8 mouse cellular contexts compared by ENCODE assay signal in the genomic region with DNA sequence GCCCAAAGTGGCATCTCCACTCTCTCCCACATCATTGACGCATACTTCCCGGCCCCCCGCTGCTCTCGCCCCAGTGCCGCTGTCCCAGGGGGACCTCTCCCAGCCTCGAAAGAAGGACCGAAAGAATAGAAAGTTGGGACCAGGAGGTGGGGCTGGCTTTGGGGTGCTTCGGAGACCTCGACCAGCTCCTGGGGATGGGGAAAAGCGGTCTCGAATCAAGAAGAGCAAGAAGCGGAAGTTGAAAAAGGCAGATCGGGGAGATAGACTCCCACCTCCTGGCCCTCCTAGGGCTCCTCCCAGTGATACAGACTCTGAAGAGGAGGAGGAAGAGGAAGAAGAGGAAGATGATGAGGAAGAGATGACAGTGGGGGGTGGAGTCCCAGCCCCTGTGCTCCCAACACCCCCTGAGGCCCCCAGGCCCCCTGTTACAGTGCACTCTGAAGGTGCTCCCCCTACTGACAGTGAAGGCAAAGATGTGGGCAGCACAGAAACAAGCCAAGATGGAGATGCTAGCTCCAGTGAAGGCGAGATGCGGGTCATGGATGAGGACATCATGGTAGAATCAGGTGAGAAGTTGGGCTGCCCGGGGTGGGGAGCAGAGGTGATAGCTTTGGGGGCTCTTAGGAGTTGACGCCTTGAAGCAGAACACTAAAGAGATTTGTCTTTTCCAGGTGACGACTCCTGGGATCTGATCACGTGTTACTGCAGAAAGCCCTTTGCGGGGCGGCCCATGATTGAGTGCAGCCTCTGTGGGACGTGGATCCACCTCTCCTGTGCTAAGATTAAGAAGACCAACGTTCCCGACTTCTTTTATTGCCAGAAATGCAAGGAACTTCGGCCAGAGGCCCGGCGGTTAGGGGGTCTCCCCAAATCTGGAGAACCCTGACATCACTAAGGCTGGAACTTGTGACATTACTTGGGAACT. TPM values are rescaled to one million over a fixed set of nuclear protein-coding genes. Genes with fewer than 3 reads are reported as not detected.
DNase-seq lines count a peak whose midpoint lies in the region; ATAC-seq lines count a peak whose summit lies in the region.

No protein-coding gene starts in this region.

- no peak overlapping the region for H3K4me2 ChIP-seq in embryonic facial prominence, embryonic 13.5 days
- no peak overlapping the region for H3K4me2 ChIP-seq in liver, embryonic 16.5 days (ENCODE audit: low read depth, low read length)

- no peaks in the 10 kb centered on the region for H3K27me3 ChIP-seq in embryonic facial prominence, embryonic 13.5 days
- no peaks in the 10 kb centered on the region for H3K27me3 ChIP-seq in liver, embryonic 16.5 days (ENCODE audit: control insufficient read depth, insufficient read depth, low read depth, low read length)

- no peak overlapping the region; the same call in 1 of the 2 replicates for H3K27ac ChIP-seq in embryonic facial prominence, embryonic 13.5 days
- peak overlapping the region; percentile 3; the same call in 1 of the 2 replicates for H3K27ac ChIP-seq in liver, embryonic 16.5 days (ENCODE audit: low read length)

- peaks cover 33% of the 10 kb centered on the region for H3K36me3 ChIP-seq in embryonic facial prominence, embryonic 13.5 days
- peaks cover 29% of the 10 kb centered on the region for H3K36me3 ChIP-seq in liver, embryonic 16.5 days (ENCODE audit: control insufficient read depth, insufficient read depth)

- 93% methylated on average over 27 of the region's 27 CpGs for WGBS in embryonic facial prominence, embryonic 13.5 days
- WGBS in liver, embryonic 16.5 days (ENCODE audit: insufficient replicate concordance) = 78% methylated on average over 27 of the region's 27 CpGs

- no peak for ATAC-seq in embryonic facial prominence, embryonic 13.5 days (ENCODE audit: insufficient number of reproducible peaks, insufficient read depth, low FRiP score, low TSS enrichment, low read depth)
- no peak for ATAC-seq in liver, embryonic 16.5 days (ENCODE audit: low read depth)

- H3K4me3 ChIP-seq in embryonic facial prominence, embryonic 13.5 days = no peak overlapping the region
- H3K4me3 ChIP-seq in liver, embryonic 16.5 days (ENCODE audit: low read depth, low read length) = no peak overlapping the region

- H3K4me1 ChIP-seq in embryonic facial prominence, embryonic 13.5 days = peaks cover 56% of the 10 kb centered on the region
- peaks cover 48% of the 10 kb centered on the region for H3K4me1 ChIP-seq in liver, embryonic 16.5 days (ENCODE audit: control insufficient read depth, low read depth, low read length)

- H3K9ac ChIP-seq in embryonic facial prominence, embryonic 13.5 days = peak overlapping the region; percentile 98
- H3K9ac ChIP-seq in liver, embryonic 16.5 days (ENCODE audit: low read depth, low read length) = no peak overlapping the region

- H3K9me3 ChIP-seq in embryonic facial prominence, embryonic 13.5 days = no peaks in the 10 kb centered on the region
- H3K9me3 ChIP-seq in liver, embryonic 16.5 days (replicated peaks; ENCODE audit: control insufficient read depth, low read length) = no peaks in the 10 kb centered on the region

- peak; percentile 52 to 69 for DNase-seq in adrenal gland, adult (ENCODE audit: inconsistent age in 2 of 2, low spot score in 1 of 2)
- DNase-seq in adrenal gland, adult 8-10 months = no peak
- DNase-seq in kidney, postnatal 10 days = peak; percentile 26
- DNase-seq in kidney, adult 9 months = no peak
- no peak for DNase-seq in embryo, embryonic 11 days
- no peak for DNase-seq in natural killer cell, adult 2 months (ENCODE audit: low spot score in 2 of 2)

RNA-seq across cellular contexts. Expression of a gene that starts 1.6 kb away (rescaled TPM):
- total RNA-seq in adrenal gland, adult 8-10 months (2022) = 10 to 100 TPM; 13.4 to 27.1 (median 20.5) TPM
- 55.0 and 56.8 TPM in 2 replicates for polyA plus RNA-seq in embryonic facial prominence, embryonic 13.5 days (2015; fragmentation: Nextera tagmentation; extraction: Ambion mirVana)
- 4.4 and 5.1 TPM in 2 replicates for polyA plus RNA-seq in liver, embryonic 16.5 days (2015; fragmentation: Nextera tagmentation; extraction: Ambion mirVana)

RNA-seq across cellular contexts. Expression of a gene that starts 3.3 kb away (rescaled TPM):
- 10 to 100 TPM; 55.7 to 61.0 (median 58.4) TPM for total RNA-seq in adrenal gland, adult 8-10 months (2022)
- 87.8 and 93.3 TPM in 2 replicates for polyA plus RNA-seq in embryonic facial prominence, embryonic 13.5 days (2015; fragmentation: Nextera tagmentation; extraction: Ambion mirVana)
- polyA plus RNA-seq in liver, embryonic 16.5 days (2015; fragmentation: Nextera tagmentation; extraction: Ambion mirVana) = 17.5 and 18.2 TPM in 2 replicates

RNA-seq across cellular contexts. Expression of a gene that starts 7.9 kb away (rescaled TPM):
- total RNA-seq in adrenal gland, adult 8-10 months (2022) = 100 to 1,000 TPM; 369 to 430 (median 397) TPM
- polyA plus RNA-seq in embryonic facial prominence, embryonic 13.5 days (2015; fragmentation: Nextera tagmentation; extraction: Ambion mirVana) = 511 and 542 TPM in 2 replicates
- polyA plus RNA-seq in liver, embryonic 16.5 days (2015; fragmentation: Nextera tagmentation; extraction: Ambion mirVana) = 255 and 280 TPM in 2 replicates

RNA-seq across cellular contexts. Expression of a gene that starts 16.4 kb away (rescaled TPM):
- total RNA-seq in adrenal gland, adult 8-10 months (2022) = 100 to 1,000 TPM; 323 to 415 (median 392) TPM
- polyA plus RNA-seq in embryonic facial prominence, embryonic 13.5 days (2015; fragmentation: Nextera tagmentation; extraction: Ambion mirVana) = 78.2 and 82.3 TPM in 2 replicates
- 127 and 138 TPM in 2 replicates for polyA plus RNA-seq in liver, embryonic 16.5 days (2015; fragmentation: Nextera tagmentation; extraction: Ambion mirVana)

RNA-seq across cellular contexts. Expression of a gene that starts 16.5 kb away (rescaled TPM):
- total RNA-seq in adrenal gland, adult 8-10 months (2022) = 10 to 100 TPM; 56.9 to 87.4 (median 73.6) TPM
- polyA plus RNA-seq in embryonic facial prominence, embryonic 13.5 days (2015; fragmentation: Nextera tagmentation; extraction: Ambion mirVana) = 125 and 127 TPM in 2 replicates
- 55.1 and 57.2 TPM in 2 replicates for polyA plus RNA-seq in liver, embryonic 16.5 days (2015; fragmentation: Nextera tagmentation; extraction: Ambion mirVana)

Comparison
In these comparisons a context has a peak if more than half of its experiments do, and no peak if none do; other contexts are left out.
1. DNase-seq: peak in adrenal gland, adult (2 of 2) and kidney, postnatal 10 days (single experiment); none in adrenal gland, adult 8-10 months (single experiment), kidney, adult 9 months (single experiment), embryo, embryonic 11 days (single experiment) and natural killer cell, adult 2 months (0 of 2).